Mouse (Mus musculus) forebrain, embryonic 12.5 days (tissue): ENCODE results near the gene Kit. TPM values are rescaled to one million over a fixed set of nuclear protein-coding genes. Genes with fewer than 3 reads are reported as not detected.

ENCODE experiments used
- ATAC-seq: fragments of 200-750 bp; cut with Nextera tagmentation; 2 replicates; pipeline ENCODE4 v1.8.0; 2017; ENCODE audit warnings: moderate TSS enrichment; ENCODE audit not compliant: low FRiP score
- H3K27ac ChIP-seq: fragments of 300-500 bp; sonication (generic); 2 replicates; pipeline ENCODE4 v1.5.1; 2016; ENCODE audit warnings: mild to moderate bottlenecking
- H3K27me3 ChIP-seq: fragments of 300-500 bp; sonication (generic); 2 replicates; pipeline ENCODE4 v1.6.1; 2016; ENCODE audit warnings: mild to moderate bottlenecking
- H3K36me3 ChIP-seq: fragments of 300-500 bp; sonication (generic); replicated peaks from 2 replicates; pipeline ENCODE4 v1.6.1; 2016; ENCODE audit warnings: mild to moderate bottlenecking
- H3K4me1 ChIP-seq: fragments of 300-500 bp; sonication (generic); 2 replicates; pipeline ENCODE4 v1.6.1; 2016
- H3K4me2 ChIP-seq: fragments of 300-500 bp; sonication (generic); 2 replicates; pipeline ENCODE4 v1.6.1; 2016; ENCODE audit warnings: mild to moderate bottlenecking, moderate library complexity
- H3K4me3 ChIP-seq: fragments of 300-500 bp; sonication (generic); replicated peaks from 2 replicates; pipeline ENCODE4 v1.5.1; 2016; ENCODE audit warnings: mild to moderate bottlenecking
- H3K9ac ChIP-seq: fragments of 300-500 bp; sonication (generic); 2 replicates; pipeline ENCODE4 v1.6.1; 2016; ENCODE audit warnings: mild to moderate bottlenecking
- H3K9me3 ChIP-seq: fragments of 300-500 bp; sonication (generic); 2 replicates; pipeline ENCODE4 v1.6.1; 2016
- WGBS: fragments of 180-500 bp; shearing (Covaris S2); methylation state at CpG from one replicate; pipeline ENCODE4 v1.1.7; 2016; 5-methylcytosine and 5-hydroxymethylcytosine counted together
- polyA plus RNA-seq: library from polyadenylated mRNA; unstranded; fragments of >200 nt; fragmentation: Nextera tagmentation; extraction: Ambion mirVana; gene quantifications from 2 replicates; pipeline ENCODE4 v1.2.1, GENCODE M21; 2016

Gene Kit
- 23.9 and 27.5 TPM in 2 replicates for polyA plus RNA-seq

DNA sequence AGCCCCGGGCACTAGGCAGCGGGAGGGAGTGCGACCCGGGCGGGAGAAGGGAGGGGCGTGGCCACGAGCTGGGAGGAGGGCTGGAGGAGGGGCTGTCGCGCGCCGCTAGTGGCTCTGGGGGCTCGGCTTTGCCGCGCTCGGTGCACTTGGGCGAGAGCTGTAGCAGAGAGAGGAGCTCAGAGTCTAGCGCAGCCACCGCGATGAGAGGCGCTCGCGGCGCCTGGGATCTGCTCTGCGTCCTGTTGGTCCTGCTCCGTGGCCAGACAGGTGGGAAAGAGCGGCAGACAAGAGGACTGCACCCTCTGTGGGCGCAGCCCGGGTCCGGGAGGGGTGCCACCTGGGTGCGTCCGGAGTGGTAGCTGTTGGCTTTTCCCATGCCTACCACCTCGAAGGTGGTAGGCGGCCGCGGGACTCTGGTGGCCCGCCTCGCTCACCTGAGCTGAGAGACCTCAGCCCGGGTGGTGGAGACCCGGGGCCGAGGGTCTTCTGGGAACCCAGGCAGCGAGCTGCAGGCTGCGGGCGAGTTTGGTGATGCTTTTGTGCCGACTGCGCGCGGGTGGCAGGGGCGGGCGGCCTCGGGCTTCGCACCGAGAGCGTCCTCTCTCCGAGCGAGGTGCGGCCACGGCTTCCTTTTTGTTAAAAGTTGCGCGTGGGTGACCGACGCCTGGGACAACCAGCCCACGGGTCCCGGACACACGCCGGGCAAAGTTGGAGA is at the start of gene Kit:
Gene Kit, plus strand, starts transcription at position 65 of the 715 bp plus-strand sequence.
- peak within 1 kb of the TSS; percentile 98 for H3K4me2 ChIP-seq
- ATAC-seq, result peak; percentile 94
- peak within 1 kb of the TSS; percentile 72 for H3K9ac ChIP-seq
- under 1% methylated on average over 63 of the region's 65 CpGs for WGBS
- H3K36me3 ChIP-seq, result no peaks in the 10 kb centered on the region
- H3K4me1 ChIP-seq, result peaks cover 18% of the 10 kb centered on the region
- H3K27me3 ChIP-seq, result peaks cover 58% of the 10 kb centered on the region
- H3K27ac ChIP-seq, result peak within 1 kb of the TSS; percentile 59
- no peaks in the 10 kb centered on the region for H3K9me3 ChIP-seq
- H3K4me3 ChIP-seq, result peak within 1 kb of the TSS; percentile 62

DNA sequence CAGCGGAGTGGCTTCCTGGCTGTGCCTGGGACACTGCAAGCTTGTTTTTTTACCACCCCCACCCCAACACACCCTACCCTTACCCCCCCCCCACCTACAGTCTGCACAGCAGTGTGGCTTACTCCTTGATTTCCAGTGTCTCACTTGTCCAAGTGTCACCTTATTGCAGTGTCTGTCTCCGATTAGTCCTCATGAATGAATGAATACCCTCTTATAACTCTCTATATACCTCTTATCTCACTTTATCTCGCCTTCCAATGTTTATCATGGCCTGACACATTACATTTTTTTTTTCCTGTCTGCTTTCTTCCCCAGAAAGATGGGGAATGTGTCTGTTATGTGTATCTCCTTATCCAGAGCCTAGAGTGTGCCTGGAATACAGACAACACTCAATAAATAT is 38.6 kb upstream of the Kit start:
- H3K9me3 ChIP-seq, result 0 out of 2 replicates have a peak, but pooled peaks cover under 1% of the 10 kb centered on the region
- no peaks in the 10 kb centered on the region for H3K4me1 ChIP-seq
- 78% methylated on average over 3 of the region's 3 CpGs for WGBS
- H3K27ac ChIP-seq, result no peak overlapping the region
- no peak for ATAC-seq
- H3K36me3 ChIP-seq, result no peaks in the 10 kb centered on the region
- H3K9ac ChIP-seq, result no peak overlapping the region
- H3K4me2 ChIP-seq, result no peak overlapping the region
- H3K27me3 ChIP-seq, result no peaks in the 10 kb centered on the region
- no peak overlapping the region for H3K4me3 ChIP-seq

DNA sequence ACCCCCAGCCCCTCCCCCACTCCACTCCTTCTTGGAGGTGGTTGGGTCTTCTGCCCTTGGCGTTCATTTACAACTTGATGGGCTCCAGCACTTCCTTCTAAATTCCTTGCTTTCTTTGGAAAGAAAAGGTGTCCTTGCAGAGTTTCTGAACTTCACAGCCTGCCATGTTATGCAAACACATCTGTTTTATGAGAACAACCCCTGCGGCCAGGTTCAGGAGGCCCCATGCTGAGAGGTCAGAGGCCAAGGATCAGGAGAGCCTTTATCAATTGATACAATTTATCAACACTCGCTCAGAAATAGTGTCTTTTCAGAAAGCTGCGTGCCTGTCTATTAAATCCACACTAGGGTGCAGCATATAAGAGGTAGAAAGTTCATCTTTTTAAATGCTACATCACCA is 37.0 kb upstream of the Kit start:
- H3K9me3 ChIP-seq, result no peaks in the 10 kb centered on the region
- H3K27ac ChIP-seq, result no peak overlapping the region
- H3K36me3 ChIP-seq, result no peaks in the 10 kb centered on the region
- H3K4me1 ChIP-seq, result no peaks in the 10 kb centered on the region
- no peak overlapping the region for H3K4me3 ChIP-seq
- no peaks in the 10 kb centered on the region for H3K27me3 ChIP-seq
- WGBS, result 33% methylated on average over 4 of the region's 4 CpGs
- ATAC-seq, result no peak
- H3K9ac ChIP-seq, result no peak overlapping the region
- no peak overlapping the region for H3K4me2 ChIP-seq

DNA sequence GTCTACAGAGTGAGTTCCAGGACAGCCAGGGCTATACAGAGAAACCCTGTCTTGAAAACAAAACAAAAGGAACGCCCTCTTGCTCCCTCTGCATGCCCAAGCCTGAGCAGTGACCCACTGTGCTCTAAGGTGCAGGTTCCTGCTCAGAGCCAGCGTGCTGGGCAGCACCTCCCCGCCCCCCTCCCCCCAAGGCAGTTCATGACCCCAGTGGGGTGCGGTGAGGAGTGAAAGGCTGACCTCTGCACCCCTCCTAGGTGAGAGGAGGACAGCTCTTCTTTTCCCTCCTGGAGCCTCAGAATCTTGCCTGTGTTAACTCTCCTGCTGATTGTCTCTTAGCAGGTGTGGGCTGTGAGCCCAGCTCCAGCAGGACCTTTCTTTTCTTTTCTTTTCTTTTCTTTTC is 36.3 kb upstream of the Kit start:
- H3K27ac ChIP-seq, result no peak overlapping the region
- no peaks in the 10 kb centered on the region for H3K4me1 ChIP-seq
- H3K4me3 ChIP-seq, result no peak overlapping the region
- no peaks in the 10 kb centered on the region for H3K9me3 ChIP-seq
- no peaks in the 10 kb centered on the region for H3K27me3 ChIP-seq
- no peak for ATAC-seq
- H3K9ac ChIP-seq, result no peak overlapping the region
- WGBS, result 33% methylated on average over 4 of the region's 4 CpGs
- no peaks in the 10 kb centered on the region for H3K36me3 ChIP-seq
- no peak overlapping the region for H3K4me2 ChIP-seq

DNA sequence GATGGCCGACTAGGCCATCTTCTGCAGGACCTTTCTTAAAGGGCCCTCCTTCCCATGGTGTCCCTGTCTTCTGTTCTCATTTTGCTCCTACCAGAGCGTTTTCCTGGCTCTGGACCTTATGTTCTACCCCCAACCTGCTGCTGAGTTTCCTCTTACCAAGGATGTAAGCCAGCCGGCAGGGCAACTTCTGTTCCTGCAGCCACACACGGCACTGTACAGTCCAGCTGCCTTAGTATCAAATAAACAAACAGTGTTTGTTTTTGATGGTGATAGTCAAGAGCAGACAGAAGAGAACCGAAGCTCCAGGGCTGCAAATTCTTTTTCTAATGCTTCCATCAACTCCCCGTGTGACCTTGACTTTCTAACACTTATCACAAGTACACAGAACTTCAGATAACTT is 35.6 kb upstream of the Kit start:
- Histone ChIP-seq H3K4me2 (no peak overlapping the region), H3K27ac (no peak overlapping the region), H3K27me3 (no peaks in the 10 kb centered on the region), H3K9ac (no peak overlapping the region), H3K4me1 (no peaks in the 10 kb centered on the region), H3K36me3 (no peaks in the 10 kb centered on the region), H3K9me3 (no peaks in the 10 kb centered on the region), H3K4me3 (no peak overlapping the region)
- no peak for ATAC-seq
- WGBS, result 52% methylated on average over 6 of the region's 6 CpGs

DNA sequence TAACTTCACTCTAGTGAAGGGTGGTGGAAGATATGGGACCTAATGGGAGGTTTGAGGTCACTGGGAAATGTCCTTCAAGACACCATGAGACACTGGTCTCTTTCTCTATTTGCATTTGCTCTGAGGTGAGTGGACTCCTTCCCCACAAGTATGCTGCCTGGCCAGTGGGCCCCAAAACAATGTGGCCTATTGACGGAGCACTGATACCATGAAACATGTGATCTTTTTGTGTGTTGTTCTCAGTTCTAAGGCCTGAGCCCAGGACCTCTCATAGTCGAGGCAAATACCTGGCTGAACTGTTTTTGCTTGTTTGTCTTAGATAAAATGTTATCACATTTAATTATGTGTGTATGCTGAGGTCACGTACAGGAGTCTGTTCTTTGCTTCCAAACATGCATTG is 31.0 kb upstream of the Kit start:
- no peak overlapping the region for H3K27ac ChIP-seq
- no peak overlapping the region for H3K9ac ChIP-seq
- no peak overlapping the region for H3K4me3 ChIP-seq
- H3K4me2 ChIP-seq, result no peak overlapping the region
- WGBS, result 83% methylated on average over 3 of the region's 3 CpGs
- H3K4me1 ChIP-seq, result no peaks in the 10 kb centered on the region
- H3K9me3 ChIP-seq, result no peaks in the 10 kb centered on the region
- H3K36me3 ChIP-seq, result no peaks in the 10 kb centered on the region
- no peaks in the 10 kb centered on the region for H3K27me3 ChIP-seq
- ATAC-seq, result no peak

DNA sequence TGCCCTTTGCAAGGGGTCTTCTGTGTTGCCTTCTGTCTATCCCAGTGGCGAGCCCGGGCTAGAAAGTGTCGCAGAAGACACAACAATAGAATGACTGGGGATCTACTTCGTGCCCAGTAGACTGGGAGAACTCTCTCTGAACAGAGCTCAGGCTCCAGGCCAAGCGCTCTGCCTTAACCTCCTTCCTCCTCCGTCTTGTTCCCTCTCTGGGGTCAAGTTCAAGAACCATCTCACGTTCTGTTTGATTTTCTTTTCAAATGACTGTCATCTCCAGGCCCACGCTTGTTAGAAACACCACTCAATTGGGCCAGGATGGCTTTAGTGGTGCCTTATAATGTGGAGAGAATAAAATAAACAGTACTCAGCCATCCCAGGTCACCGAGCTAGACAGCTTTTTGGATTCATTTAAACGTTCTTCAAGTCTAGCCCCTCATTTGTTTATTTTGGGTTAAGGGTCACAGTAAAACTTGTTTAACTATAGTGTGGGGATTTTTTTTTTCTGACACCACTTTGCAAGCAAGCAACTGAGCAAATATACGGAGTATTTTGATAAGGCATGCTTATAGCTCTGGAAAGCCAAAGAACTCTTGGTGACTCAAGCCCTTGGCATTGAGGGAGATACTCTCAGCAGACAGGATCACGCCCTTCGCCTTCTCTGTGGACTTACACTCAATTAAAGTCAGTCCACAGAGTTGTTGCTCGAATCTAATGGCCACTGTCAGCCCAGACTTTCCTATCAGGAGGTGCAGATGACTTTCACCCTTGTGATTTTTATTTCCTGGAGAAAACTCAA is 30.0 kb upstream of the Kit start:
- H3K36me3 ChIP-seq, result no peaks in the 10 kb centered on the region

DNA sequence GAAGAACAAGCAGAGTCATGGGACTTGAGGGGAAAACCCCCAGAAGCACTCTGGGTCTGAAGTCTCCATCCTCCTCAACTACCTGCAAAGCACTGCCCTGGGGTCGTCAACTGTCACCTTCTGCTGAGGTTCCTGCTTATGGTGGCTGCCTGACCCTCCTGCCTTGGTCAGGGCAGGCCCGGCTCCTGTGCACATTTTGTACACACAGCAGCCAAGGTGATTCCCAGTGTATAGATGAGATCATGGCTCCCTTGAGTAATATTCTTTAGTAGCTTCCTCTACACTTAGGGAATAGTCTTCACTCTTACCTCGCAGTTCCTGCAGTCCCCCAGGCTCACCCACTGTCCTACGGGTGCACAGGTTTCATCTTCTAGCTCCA is 29.5 kb upstream of the Kit start:
- 88% methylated on average over 4 of the region's 4 CpGs for WGBS
- H3K4me3 ChIP-seq, result no peak overlapping the region
- no peaks in the 10 kb centered on the region for H3K9me3 ChIP-seq
- no peak overlapping the region for H3K9ac ChIP-seq
- H3K27me3 ChIP-seq, result no peaks in the 10 kb centered on the region
- H3K27ac ChIP-seq, result no peak overlapping the region
- no peak overlapping the region for H3K4me2 ChIP-seq
- no peaks in the 10 kb centered on the region for H3K4me1 ChIP-seq
- no peaks in the 10 kb centered on the region for H3K36me3 ChIP-seq
- ATAC-seq, result no peak

More for the DNA sequence above, 30.0 kb upstream of the Kit start:
- Histone ChIP-seq H3K4me1 (no peaks in the 10 kb centered on the region), H3K4me3 (no peak overlapping the region), H3K9me3 (no peaks in the 10 kb centered on the region), H3K9ac (no peak overlapping the region), H3K4me2 (no peak overlapping the region), H3K27me3 (no peaks in the 10 kb centered on the region), H3K27ac (no peak overlapping the region)
- no peak for ATAC-seq
- 88% methylated on average over 14 of the region's 14 CpGs for WGBS

DNA sequence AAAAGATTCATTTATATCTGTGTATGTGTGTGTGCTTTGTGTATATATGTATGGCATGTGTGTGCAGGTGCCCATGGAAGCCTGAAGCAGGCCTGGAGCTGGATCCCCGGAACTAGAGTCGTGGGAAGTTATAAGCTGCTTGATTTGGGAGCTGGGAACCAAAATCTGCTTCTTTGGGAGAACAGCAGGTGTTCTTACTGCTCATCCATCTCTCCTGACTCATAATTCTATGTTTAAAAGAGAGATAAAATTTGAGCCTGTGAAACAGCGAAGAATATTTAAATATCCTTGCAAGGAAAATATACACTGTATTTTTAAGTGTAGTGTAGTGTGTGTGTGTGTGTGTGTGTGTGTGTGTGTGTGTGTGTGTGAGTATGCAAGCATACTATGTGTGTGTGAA is 21.7 kb upstream of the Kit start:
- no peak for ATAC-seq
- Histone ChIP-seq H3K4me1 (no peaks in the 10 kb centered on the region), H3K9ac (no peak overlapping the region), H3K4me2 (no peak overlapping the region), H3K27ac (no peak overlapping the region), H3K4me3 (no peak overlapping the region), H3K27me3 (no peaks in the 10 kb centered on the region), H3K36me3 (no peaks in the 10 kb centered on the region), H3K9me3 (no peaks in the 10 kb centered on the region)
- 87% methylated on average over 3 of the region's 3 CpGs for WGBS

DNA sequence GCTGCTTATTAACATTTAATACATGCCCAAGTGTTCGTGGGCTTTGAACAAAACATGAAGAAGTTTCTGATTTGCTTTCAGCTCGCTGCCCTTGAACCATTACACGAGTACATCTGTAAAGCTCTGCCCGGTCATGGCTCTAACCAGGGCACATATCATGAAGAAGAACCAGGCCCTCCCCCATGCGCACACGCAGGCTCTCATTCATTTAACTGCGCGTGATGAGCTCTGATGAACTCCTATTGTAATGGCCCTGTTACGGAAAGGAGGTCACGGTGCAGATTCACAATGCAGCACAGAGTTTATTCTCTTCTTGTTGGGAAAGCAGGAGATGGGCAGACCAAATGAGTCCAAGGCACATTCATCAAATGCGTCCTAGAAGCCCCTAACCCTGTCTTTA is 17.1 kb upstream of the Kit start:
- no peaks in the 10 kb centered on the region for H3K4me1 ChIP-seq
- no peak for ATAC-seq
- WGBS, result 77% methylated on average over 11 of the region's 11 CpGs
- H3K36me3 ChIP-seq, result no peaks in the 10 kb centered on the region
- no peaks in the 10 kb centered on the region for H3K9me3 ChIP-seq
- no peak overlapping the region for H3K4me2 ChIP-seq
- H3K27me3 ChIP-seq, result 0 out of 2 replicates have a peak, but pooled peaks cover 4% of the 10 kb centered on the region
- no peak overlapping the region for H3K4me3 ChIP-seq
- no peak overlapping the region for H3K9ac ChIP-seq
- H3K27ac ChIP-seq, result no peak overlapping the region

DNA sequence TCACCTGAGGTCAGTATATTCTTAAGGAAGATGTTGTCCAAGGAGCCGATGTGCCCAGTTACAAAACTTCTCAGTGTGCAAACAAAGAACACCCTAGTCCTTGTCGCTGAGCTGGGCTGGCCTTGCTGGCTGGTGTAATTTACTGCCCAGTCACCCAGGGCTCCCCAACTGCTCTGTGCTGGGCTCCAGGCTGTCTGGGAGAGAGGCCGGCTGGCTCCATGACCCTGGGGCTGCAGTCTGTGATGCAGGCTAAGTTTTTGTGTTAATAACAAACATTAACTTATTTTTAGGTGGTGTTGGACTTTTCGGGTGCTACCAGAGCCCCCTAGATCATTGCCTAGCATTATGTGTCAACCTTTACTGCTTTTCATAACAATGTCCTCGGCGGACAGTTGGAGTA is 15.4 kb upstream of the Kit start:
- no peaks in the 10 kb centered on the region for H3K36me3 ChIP-seq
- ATAC-seq, result no peak
- no peaks in the 10 kb centered on the region for H3K9me3 ChIP-seq
- H3K4me1 ChIP-seq, result no peaks in the 10 kb centered on the region
- 0 out of 2 replicates have a peak, but pooled peaks cover 4% of the 10 kb centered on the region for H3K27me3 ChIP-seq
- no peak overlapping the region for H3K4me2 ChIP-seq
- WGBS, result 90% methylated on average over 6 of the region's 6 CpGs
- no peak overlapping the region for H3K4me3 ChIP-seq
- H3K27ac ChIP-seq, result no peak overlapping the region
- H3K9ac ChIP-seq, result no peak overlapping the region

DNA sequence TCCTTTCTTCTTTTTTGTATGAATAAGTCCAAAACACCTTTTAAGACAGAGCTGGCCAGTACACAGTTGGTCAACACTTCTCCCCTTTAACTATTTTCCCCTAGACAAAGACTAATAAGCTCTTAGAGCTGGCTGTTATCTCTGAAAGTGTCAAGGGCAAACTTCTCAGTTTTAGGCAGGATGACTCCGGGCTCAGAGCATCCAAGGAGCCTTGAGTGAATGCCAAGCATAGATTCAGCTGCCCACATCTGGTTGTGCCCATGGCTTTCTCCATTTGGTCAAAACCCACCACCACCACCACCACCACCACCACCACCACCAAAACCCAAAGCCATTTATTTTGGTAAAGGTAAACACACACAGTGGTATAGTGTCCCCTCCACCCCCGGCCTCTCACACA is 13.5 kb upstream of the Kit start:
- 93% methylated on average over 2 of the region's 2 CpGs for WGBS

More for the DNA sequence above, 13.5 kb upstream of the Kit start:
- Histone ChIP-seq H3K9ac (no peak overlapping the region), H3K4me3 (no peak overlapping the region), H3K36me3 (no peaks in the 10 kb centered on the region), H3K27me3 (0 out of 2 replicates have a peak, but pooled peaks cover 4% of the 10 kb centered on the region), H3K9me3 (no peaks in the 10 kb centered on the region), H3K4me2 (no peak overlapping the region), H3K4me1 (no peaks in the 10 kb centered on the region), H3K27ac (no peak overlapping the region)
- no peak for ATAC-seq
